Mouse (Mus musculus): ENCODE results near the gene Fastkd1. TPM values are rescaled to one million over a fixed set of nuclear protein-coding genes. Genes with fewer than 3 reads are reported as not detected.

The Fastkd1 gene
- polyA plus RNA-seq (2012; rRNA removed): 6.2 and 7.8 TPM in 2 replicates

DNA sequence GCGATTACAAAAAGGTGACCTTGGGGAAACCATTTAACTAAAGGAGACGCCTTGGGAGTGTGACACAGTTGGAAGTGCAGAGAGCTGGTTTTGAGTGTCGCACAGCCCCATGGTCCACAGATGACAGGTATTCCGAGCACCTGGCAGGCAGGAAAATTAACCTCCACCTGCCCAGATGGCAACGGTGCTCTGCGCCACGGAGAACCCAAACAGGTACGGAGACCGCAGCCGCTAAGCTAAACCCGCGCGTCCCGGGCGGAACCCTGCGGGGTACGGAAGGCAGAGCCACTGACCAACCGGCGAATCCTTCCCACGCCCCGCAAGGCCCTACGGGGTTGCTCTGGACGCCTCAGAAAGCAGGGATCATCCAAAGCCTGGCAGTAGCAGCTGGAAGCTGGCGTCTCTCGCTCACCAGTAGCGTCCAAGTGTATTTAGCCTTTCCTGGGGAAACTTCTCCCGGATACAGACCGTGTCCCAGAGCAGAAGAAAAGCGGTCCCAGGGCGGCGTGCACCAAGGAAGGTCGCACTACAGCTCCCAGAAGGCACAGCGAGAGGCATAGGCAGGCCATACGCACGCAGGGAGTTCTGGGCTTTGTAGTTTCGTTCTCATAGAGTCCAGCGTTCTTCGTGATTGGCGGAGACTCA, at the start of gene Fastkd1:
Gene Fastkd1, minus strand, starts transcription at position 536 of the 645 bp plus-strand sequence.
- Histone ChIP-seq H3K27ac (ENCODE audit: control insufficient read depth, insufficient read depth, low read depth, low read length) (peak within 1 kb of the TSS; percentile 95), H3K4me1 (ENCODE audit: control insufficient read depth, insufficient read depth, low read length) (peaks cover 5% of the 10 kb centered on the region), H3K27me3 (ENCODE audit: control insufficient read depth, insufficient read depth, low read length) (no peaks in the 10 kb centered on the region), H3K36me3 (ENCODE audit: control insufficient read depth, insufficient read depth, low read length) (no peaks in the 10 kb centered on the region), H3K4me3 (ENCODE audit: control insufficient read depth, low read depth, low read length) (peak within 1 kb of the TSS; percentile 97)
- TF ChIP-seq CTCF (IDR thresholded peaks at IDR 0.05; ENCODE audit: control insufficient read depth, insufficient read depth, insufficient replicate concordance, low read depth, low read length) (no peak), POLR2A (IDR thresholded peaks at IDR 0.05; ENCODE audit: control insufficient read depth, low read depth, low read length) (peak; percentile 91)

DNA sequence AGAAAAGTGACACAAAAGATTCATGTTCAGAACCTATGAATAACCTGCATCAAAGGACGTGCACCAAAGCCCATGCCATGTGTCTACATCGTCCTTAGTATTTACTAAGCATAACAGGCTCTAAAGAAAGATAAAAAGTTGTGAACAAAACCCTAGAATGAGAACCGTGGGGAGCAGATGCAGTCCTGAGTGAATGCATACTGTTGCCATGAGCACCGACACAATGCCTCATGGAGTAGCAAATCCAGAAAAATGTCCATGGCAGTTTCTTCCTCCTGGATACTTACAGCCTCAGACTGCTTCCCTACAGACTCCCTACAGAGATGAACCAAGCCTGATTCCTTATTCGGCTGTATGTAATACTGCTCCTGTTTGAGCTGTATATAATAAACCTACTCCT, 47.7 kb upstream of the Fastkd1 start:
- Histone ChIP-seq H3K4me1 (ENCODE audit: control insufficient read depth, insufficient read depth, low read length) (no peaks in the 10 kb centered on the region), H3K27me3 (ENCODE audit: control insufficient read depth, insufficient read depth, low read length) (no peaks in the 10 kb centered on the region), H3K4me3 (ENCODE audit: control insufficient read depth, low read depth, low read length) (no peak overlapping the region), H3K36me3 (ENCODE audit: control insufficient read depth, insufficient read depth, low read length) (no peaks in the 10 kb centered on the region), H3K27ac (ENCODE audit: control insufficient read depth, insufficient read depth, low read depth, low read length) (no peak overlapping the region)
- TF ChIP-seq POLR2A (IDR thresholded peaks at IDR 0.05; ENCODE audit: control insufficient read depth, low read depth, low read length): no peak
- no peak for TF ChIP-seq CTCF (IDR thresholded peaks at IDR 0.05; ENCODE audit: control insufficient read depth, insufficient read depth, insufficient replicate concordance, low read depth, low read length)

DNA sequence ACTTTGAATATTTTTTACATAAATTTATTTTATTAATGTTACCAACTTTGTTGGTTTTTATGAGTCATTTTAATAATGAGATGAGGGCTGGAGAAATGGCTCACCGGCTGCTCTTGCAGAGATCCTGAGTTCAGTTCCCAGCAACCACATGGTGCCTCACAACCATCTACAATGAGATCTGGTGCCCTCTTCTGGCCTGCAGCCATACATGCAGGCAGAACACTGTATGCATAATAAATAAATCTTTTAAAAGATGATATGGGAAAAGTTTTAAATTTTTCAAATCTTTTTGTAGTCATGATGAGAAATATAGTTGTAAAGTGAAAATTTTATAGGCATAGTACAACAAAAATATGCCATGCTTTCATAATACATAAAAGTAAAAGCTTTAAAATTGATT, 31.8 kb upstream of the Fastkd1 start:
- no peak overlapping the region for H3K27ac ChIP-seq (ENCODE audit: control insufficient read depth, insufficient read depth, low read depth, low read length)
- no peaks in the 10 kb centered on the region for H3K4me1 ChIP-seq (ENCODE audit: control insufficient read depth, insufficient read depth, low read length)
- no peaks in the 10 kb centered on the region for H3K27me3 ChIP-seq (ENCODE audit: control insufficient read depth, insufficient read depth, low read length)
- TF ChIP-seq POLR2A (IDR thresholded peaks at IDR 0.05; ENCODE audit: control insufficient read depth, low read depth, low read length): no peak
- no peak for TF ChIP-seq CTCF (IDR thresholded peaks at IDR 0.05; ENCODE audit: control insufficient read depth, insufficient read depth, insufficient replicate concordance, low read depth, low read length)
- no peak overlapping the region for H3K4me3 ChIP-seq (ENCODE audit: control insufficient read depth, low read depth, low read length)
- H3K36me3 ChIP-seq (ENCODE audit: control insufficient read depth, insufficient read depth, low read length): no peaks in the 10 kb centered on the region; the same call in 1 of the 2 replicates

DNA sequence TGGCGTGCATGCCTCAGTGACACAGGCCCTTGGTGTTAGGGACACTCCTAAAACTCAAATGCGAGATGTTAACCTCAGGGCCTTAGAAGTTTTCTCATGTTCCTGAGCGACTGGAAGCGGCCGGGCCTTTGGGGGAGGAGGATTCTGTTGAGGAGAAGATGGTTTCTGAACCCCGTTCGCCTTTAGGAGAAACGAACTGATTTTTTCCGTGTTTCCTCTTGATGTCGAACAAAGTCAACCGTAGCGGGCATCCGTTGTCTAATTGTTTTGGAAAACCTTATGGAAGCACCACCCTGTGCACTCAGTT, 10.2 kb upstream of the Fastkd1 start:
- no peak for TF ChIP-seq POLR2A (IDR thresholded peaks at IDR 0.05; ENCODE audit: control insufficient read depth, low read depth, low read length)
- TF ChIP-seq CTCF (IDR thresholded peaks at IDR 0.05; ENCODE audit: control insufficient read depth, insufficient read depth, insufficient replicate concordance, low read depth, low read length): no peak
- Histone ChIP-seq H3K36me3 (ENCODE audit: control insufficient read depth, insufficient read depth, low read length) (no peaks in the 10 kb centered on the region), H3K27ac (ENCODE audit: control insufficient read depth, insufficient read depth, low read depth, low read length) (peak overlapping the region; percentile 99), H3K4me1 (ENCODE audit: control insufficient read depth, insufficient read depth, low read length) (peaks cover 5% of the 10 kb centered on the region; the same call in 1 of the 2 replicates), H3K4me3 (ENCODE audit: control insufficient read depth, low read depth, low read length) (peak overlapping the region; percentile 100), H3K27me3 (ENCODE audit: control insufficient read depth, insufficient read depth, low read length) (no peaks in the 10 kb centered on the region)

DNA sequence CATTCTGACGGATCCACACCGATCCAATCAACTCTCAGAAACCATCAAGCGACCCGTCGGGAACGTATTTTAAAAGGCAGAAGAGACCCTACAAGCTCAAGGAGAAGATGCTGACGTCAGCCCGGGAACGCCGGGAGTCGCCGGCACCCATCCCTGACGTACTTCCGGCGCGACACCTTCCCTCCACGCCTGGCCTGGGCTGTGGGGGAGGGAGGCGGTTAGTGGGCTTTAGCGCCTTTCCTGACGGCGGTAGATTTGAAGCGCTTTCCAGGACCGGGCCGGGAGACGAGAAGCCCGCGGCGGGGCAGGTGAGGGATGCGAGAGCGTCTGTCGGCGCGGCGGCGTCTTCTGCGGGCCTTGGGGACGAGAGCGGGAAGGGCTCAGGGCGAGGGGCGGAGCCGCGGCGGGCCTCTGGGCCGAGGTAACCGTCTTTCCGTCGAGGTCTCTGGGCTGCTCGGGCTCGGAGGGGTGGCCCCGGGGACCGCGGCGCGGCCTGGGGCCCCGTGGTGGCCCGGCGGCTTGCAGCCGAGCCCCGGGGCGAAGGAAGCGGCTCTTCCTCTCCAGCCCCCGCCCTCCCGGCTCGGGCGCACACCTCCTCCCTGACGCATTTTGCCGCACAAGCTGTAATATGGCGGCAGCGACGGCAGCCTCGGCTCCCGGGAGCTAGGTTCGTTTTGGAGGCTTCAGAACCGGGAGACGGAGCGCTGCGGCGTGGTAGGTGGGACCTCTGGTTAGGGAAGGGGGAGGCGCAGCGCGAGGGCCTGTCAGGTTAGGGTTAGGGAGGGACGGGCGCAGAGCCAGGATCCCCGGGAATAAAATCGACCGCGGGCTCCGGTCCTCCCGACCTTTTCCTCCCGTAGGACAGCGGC, 9.6 kb upstream of the Fastkd1 start:
- H3K4me3 ChIP-seq (ENCODE audit: control insufficient read depth, low read depth, low read length): peak overlapping the region; percentile 100
- no peaks in the 10 kb centered on the region for H3K27me3 ChIP-seq (ENCODE audit: control insufficient read depth, insufficient read depth, low read length)
- H3K27ac ChIP-seq (ENCODE audit: control insufficient read depth, insufficient read depth, low read depth, low read length): peak overlapping the region; percentile 99
- H3K36me3 ChIP-seq (ENCODE audit: control insufficient read depth, insufficient read depth, low read length): no peaks in the 10 kb centered on the region
- peaks cover 5% of the 10 kb centered on the region; the same call in 1 of the 2 replicates for H3K4me1 ChIP-seq (ENCODE audit: control insufficient read depth, insufficient read depth, low read length)
- TF ChIP-seq CTCF (IDR thresholded peaks at IDR 0.05; ENCODE audit: control insufficient read depth, insufficient read depth, insufficient replicate concordance, low read depth, low read length) (no peak), POLR2A (IDR thresholded peaks at IDR 0.05; ENCODE audit: control insufficient read depth, low read depth, low read length) (peak; percentile 95)

DNA sequence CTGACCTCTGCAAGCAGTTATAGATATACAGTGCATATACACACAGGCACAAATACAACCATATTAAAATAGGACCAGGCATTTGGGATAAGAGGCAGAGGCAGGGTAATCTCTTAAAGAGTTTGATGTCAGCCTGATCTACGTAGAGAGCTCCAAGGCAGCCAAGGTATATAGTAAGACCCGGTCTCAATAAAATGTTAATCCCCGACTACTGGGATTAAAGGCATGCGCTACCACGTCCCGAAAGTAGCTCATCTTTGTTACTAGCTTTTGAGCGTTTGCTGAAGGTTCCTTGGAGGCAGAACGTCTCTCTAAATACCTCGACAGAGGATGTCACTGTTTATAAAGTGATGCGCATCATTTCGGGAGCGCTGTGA, 8.9 kb upstream of the Fastkd1 start, which contains the start of gene Ppig:
Gene Ppig, plus strand, starts transcription at position 273 of the 377 bp plus-strand sequence.
- Histone ChIP-seq H3K4me1 (ENCODE audit: control insufficient read depth, insufficient read depth, low read length) (peaks cover 5% of the 10 kb centered on the region; the same call in 1 of the 2 replicates), H3K27ac (ENCODE audit: control insufficient read depth, insufficient read depth, low read depth, low read length) (peak within 1 kb of the TSS; percentile 99), H3K4me3 (ENCODE audit: control insufficient read depth, low read depth, low read length) (peak within 1 kb of the TSS; percentile 100), H3K36me3 (ENCODE audit: control insufficient read depth, insufficient read depth, low read length) (no peaks in the 10 kb centered on the region), H3K27me3 (ENCODE audit: control insufficient read depth, insufficient read depth, low read length) (no peaks in the 10 kb centered on the region)
- no peak for TF ChIP-seq POLR2A (IDR thresholded peaks at IDR 0.05; ENCODE audit: control insufficient read depth, low read depth, low read length)
- TF ChIP-seq CTCF (IDR thresholded peaks at IDR 0.05; ENCODE audit: control insufficient read depth, insufficient read depth, insufficient replicate concordance, low read depth, low read length): no peak

DNA sequence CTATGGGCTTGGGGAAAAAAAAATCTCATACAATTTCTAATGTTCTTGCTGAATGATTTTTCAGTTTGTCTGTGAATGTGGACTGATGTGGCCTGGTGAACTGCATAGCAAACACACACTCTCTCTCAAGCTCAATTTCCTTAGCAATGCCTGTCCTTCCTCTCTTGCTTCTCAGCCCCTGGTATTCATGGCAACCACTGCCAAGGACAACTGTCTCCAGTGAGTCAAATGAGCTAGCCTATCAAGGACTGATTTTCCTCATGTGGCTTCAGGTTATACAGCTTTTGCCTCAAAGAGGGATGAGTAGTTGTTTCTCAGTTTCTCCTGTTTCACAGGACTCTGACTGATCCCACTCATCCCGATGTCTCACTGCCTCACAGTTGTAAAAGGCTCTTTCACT, 5.8 kb upstream of the Fastkd1 start:
- Histone ChIP-seq H3K4me1 (ENCODE audit: control insufficient read depth, insufficient read depth, low read length) (peaks cover 5% of the 10 kb centered on the region; the same call in 1 of the 2 replicates), H3K27me3 (ENCODE audit: control insufficient read depth, insufficient read depth, low read length) (no peaks in the 10 kb centered on the region), H3K4me3 (ENCODE audit: control insufficient read depth, low read depth, low read length) (no peak overlapping the region), H3K27ac (ENCODE audit: control insufficient read depth, insufficient read depth, low read depth, low read length) (no peak overlapping the region), H3K36me3 (ENCODE audit: control insufficient read depth, insufficient read depth, low read length) (no peaks in the 10 kb centered on the region)
- TF ChIP-seq CTCF (IDR thresholded peaks at IDR 0.05; ENCODE audit: control insufficient read depth, insufficient read depth, insufficient replicate concordance, low read depth, low read length) (no peak), POLR2A (IDR thresholded peaks at IDR 0.05; ENCODE audit: control insufficient read depth, low read depth, low read length) (no peak)
